Mouse (Mus musculus): ENCODE measurements around the gene Cog5. TPM values are rescaled to one million over a fixed set of nuclear protein-coding genes. Genes with fewer than 3 reads are reported as not detected.

Cog5 gene
- polyA plus RNA-seq, 1 experiment from 2014 or later, result 33.1 TPM

DNA sequence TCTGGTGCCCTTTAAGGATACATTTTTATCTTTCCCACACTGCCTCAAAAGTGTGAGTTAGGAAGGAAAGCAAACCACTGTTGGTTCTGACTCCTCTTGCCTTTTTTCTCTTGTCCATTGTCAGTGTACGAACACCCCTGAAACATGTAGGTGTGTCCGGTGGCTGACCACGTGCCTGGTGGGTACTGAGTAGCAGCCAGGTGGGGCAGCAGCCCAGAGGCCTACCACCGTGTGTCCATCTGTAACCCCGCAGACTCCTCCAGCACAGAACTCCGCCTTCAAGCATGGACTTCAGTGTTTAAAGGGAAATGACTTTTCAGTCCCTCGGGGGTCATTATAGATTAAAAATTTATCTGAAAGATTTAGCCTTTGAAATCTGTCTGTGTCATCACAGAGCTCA lies 242.8 kb downstream of the Cog5 start:
- Histone ChIP-seq H3K27me3 (no peaks in the 10 kb centered on the region), H3K4me2 (no peak overlapping the region), H3K27ac (replicated peaks) (peak overlapping the region; percentile 68; the same call in 1 of the 2 replicates), H3K4me3 (no peak overlapping the region), H3K9me3 (no peaks in the 10 kb centered on the region), H3K36me3 (no peaks in the 10 kb centered on the region), H3K4me1 (replicated peaks) (peaks cover 34% of the 10 kb centered on the region), H3K9ac (no peak overlapping the region)
- no peak for ATAC-seq (ENCODE audit: low read depth)
- 57% methylated on average over 7 of the region's 7 CpGs for WGBS

DNA sequence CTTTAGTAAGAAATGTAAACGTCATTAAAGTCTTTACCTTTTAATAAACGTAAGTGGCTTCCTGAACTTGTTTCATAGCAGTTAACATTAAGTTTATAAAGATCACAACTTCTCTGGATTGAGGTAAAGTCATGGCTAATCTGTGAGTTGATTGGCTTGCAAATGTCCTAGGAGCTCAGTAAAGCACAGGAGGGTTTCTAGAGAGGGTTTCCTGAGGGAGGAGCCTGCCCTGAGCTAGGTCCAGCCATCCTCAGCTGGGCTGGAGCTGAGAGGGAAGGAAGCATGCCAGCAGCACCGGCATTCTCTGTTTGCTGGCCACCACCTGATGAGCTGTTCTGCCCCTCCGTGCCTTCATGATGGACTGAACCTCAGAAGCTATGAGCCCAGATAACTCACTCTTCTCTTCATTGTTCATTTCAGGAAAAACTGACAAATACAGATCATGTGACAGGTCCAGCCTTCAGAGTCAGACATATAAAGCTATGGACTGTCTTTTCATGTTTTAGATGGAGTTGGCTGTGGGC lies 245.8 kb downstream of the Cog5 start:
- WGBS, result 78% methylated on average over 4 of the region's 4 CpGs
- Histone ChIP-seq H3K36me3 (no peaks in the 10 kb centered on the region), H3K4me2 (no peak overlapping the region), H3K9me3 (no peaks in the 10 kb centered on the region), H3K9ac (no peak overlapping the region), H3K27ac (replicated peaks) (no peak overlapping the region), H3K4me1 (replicated peaks) (peaks cover 32% of the 10 kb centered on the region), H3K27me3 (no peaks in the 10 kb centered on the region), H3K4me3 (no peak overlapping the region)
- ATAC-seq (ENCODE audit: low read depth), result no peak

DNA sequence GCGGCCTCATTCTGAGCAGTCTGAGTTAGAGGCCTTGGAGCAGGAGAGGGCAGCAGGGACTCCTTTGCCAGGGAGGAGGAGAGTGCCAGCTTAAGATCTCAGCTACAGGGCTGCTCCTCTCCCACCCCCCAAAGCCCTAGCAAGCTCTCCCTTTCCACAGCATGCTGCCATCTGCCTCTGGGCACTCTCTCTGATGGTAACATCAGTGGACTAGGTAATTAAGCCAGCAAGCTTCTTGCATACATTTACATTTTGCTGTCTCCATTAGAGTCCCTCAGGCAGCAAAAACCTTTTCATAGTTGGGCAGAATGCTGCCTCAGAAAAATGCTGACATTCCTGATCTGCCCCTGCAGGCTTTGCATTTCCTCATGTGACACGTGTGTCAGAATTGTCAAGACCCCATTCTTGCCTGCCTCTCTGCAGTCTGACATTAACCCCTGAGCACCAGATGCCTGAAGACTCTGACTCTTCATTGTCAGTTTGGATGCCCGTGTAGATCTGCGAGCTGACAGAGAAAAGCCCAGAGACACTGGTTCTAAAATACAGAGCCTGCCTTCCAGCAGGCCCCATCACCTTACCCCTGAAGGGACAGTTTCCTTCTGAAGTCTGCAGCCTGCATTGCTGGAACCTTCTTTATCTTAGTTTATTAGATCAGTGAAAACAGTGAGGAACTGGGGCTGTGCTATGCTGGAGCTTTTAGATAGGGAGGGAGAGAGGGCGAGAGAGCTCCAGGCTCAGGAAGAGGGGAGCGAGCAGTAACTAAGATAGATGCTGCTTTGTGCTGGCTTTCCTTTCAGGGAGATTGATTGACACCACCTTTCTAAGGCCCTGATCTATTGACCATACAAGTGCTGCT lies 251.3 kb downstream of the Cog5 start:
- no peak overlapping the region for H3K4me3 ChIP-seq
- no peaks in the 10 kb centered on the region for H3K27me3 ChIP-seq
- no peaks in the 10 kb centered on the region for H3K9me3 ChIP-seq
- no peaks in the 10 kb centered on the region for H3K36me3 ChIP-seq
- 36% methylated on average over 6 of the region's 6 CpGs for WGBS
- H3K4me2 ChIP-seq, result no peak overlapping the region
- H3K27ac ChIP-seq (replicated peaks), result peak overlapping the region; percentile 85
- peak; percentile 92 for ATAC-seq (ENCODE audit: low read depth)
- H3K4me1 ChIP-seq (replicated peaks), result peaks cover 16% of the 10 kb centered on the region
- H3K9ac ChIP-seq, result no peak overlapping the region

DNA sequence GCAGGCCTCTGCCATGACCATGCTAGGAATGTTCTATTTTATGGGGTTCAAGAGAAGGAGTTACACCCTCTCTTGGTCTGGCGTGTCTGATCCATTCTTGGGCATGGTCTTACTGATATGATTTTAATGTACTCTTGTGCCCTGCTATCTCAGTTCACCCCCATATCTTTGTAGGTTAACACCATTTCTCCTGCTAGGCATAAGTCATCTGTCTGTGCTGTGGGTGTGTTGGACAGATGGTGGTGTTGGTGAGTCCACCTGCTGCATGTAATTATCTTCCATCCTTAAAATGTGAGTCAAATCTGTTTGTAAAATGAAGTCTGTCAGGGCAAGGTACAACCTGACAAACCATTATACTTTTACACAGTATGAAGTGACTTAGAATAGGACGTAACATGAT lies 252.8 kb downstream of the Cog5 start:
- H3K36me3 ChIP-seq, result no peaks in the 10 kb centered on the region
- H3K9ac ChIP-seq, result no peak overlapping the region
- H3K4me2 ChIP-seq, result no peak overlapping the region
- no peaks in the 10 kb centered on the region for H3K27me3 ChIP-seq
- H3K4me3 ChIP-seq, result no peak overlapping the region
- no peaks in the 10 kb centered on the region for H3K9me3 ChIP-seq
- H3K27ac ChIP-seq (replicated peaks), result no peak overlapping the region
- no peak for ATAC-seq (ENCODE audit: low read depth)
- WGBS, result 98% methylated on average over 2 of the region's 2 CpGs
- peaks cover 16% of the 10 kb centered on the region for H3K4me1 ChIP-seq (replicated peaks)

DNA sequence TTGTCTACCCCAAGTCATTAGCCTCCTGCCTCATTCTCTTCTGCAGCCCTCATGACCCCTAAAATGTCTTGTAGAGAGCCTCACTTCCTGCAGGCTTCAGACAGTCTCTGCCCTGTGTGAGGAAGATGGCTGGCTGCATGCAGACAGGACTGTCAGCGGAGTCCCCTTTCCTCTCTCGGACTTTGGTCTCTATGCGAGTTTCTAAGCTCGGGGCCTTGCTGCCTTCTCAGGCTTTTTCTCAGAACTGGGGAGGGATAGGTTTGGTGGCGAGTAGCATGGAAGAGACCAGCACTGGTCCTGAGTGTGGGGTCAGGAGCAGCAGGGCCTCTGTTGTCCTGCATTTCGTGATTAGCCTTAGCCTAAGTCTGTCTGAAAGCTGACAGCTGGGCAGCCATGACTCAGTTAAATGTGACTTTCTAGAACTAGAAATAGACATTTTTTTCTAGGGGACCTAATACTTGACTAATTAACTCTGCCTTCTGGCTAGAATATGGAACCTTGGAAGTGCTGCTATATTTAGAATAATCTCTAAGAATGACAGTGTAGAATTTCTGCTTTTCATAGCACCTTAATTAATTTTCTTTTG lies 258.4 kb downstream of the Cog5 start:
- no peak for ATAC-seq (ENCODE audit: low read depth)
- no peak overlapping the region for H3K4me3 ChIP-seq
- H3K9ac ChIP-seq, result no peak overlapping the region
- H3K4me2 ChIP-seq, result no peak overlapping the region
- H3K36me3 ChIP-seq, result 0 out of 2 replicates have a peak, but pooled peaks cover 5% of the 10 kb centered on the region
- no peaks in the 10 kb centered on the region for H3K27me3 ChIP-seq
- H3K9me3 ChIP-seq, result no peaks in the 10 kb centered on the region
- H3K27ac ChIP-seq (replicated peaks), result no peak overlapping the region
- no peaks in the 10 kb centered on the region for H3K4me1 ChIP-seq (replicated peaks)
- WGBS, result 86% methylated on average over 6 of the region's 6 CpGs

DNA sequence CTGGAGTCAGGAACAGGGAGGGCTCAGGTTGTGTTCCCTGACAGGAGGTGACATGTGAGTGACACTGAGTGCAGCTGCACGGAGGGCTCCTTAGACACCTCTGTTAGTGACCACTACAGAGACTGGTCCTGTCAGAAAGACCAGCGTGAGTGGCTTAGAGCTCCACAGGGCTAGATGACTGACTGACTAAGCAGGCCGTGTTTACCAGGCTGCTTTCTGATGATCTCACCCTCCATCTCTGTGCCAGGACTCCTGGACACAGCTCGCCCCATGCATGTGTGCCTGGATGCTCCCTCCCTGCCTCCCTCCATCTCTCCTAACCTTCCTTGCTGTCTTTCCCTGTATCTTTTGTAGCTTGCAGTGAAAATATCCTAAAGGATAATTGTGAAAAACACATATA lies 258.9 kb downstream of the Cog5 start:
- WGBS, result 88% methylated on average over 4 of the region's 4 CpGs
- no peak overlapping the region for H3K9ac ChIP-seq
- ATAC-seq (ENCODE audit: low read depth), result no peak
- H3K36me3 ChIP-seq, result 0 out of 2 replicates have a peak, but pooled peaks cover 8% of the 10 kb centered on the region
- H3K27me3 ChIP-seq, result no peaks in the 10 kb centered on the region
- H3K9me3 ChIP-seq, result no peaks in the 10 kb centered on the region
- no peak overlapping the region for H3K4me3 ChIP-seq
- no peak overlapping the region for H3K4me2 ChIP-seq
- H3K4me1 ChIP-seq (replicated peaks), result no peaks in the 10 kb centered on the region
- H3K27ac ChIP-seq (replicated peaks), result no peak overlapping the region

DNA sequence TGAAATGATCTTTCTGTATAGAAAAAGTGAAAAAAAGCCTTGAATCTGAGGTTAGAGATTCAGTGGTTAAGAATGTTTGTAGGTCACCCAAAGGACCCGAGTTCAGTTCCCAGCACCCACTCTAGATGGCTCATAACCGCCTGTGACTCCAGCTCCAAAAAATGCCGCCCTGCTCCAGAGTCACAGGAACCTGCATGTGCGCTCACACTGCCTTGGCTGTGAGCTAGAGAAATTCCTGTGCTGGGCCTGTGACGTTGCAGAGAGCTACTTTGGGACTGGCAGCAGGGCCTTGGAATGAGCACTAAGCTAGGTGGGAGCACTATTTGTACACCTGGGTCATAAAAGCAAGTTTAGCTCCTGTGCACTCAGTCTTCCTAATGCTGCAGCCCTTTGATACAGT lies 262.0 kb downstream of the Cog5 start:
- Histone ChIP-seq H3K4me3 (no peak overlapping the region), H3K4me2 (no peak overlapping the region), H3K36me3 (peaks cover 23% of the 10 kb centered on the region; the same call in 1 of the 2 replicates), H3K27ac (replicated peaks) (no peak overlapping the region), H3K4me1 (replicated peaks) (no peaks in the 10 kb centered on the region), H3K27me3 (no peaks in the 10 kb centered on the region), H3K9me3 (no peaks in the 10 kb centered on the region), H3K9ac (no peak overlapping the region)
- 91% methylated on average over 5 of the region's 5 CpGs for WGBS
- no peak for ATAC-seq (ENCODE audit: low read depth)

DNA sequence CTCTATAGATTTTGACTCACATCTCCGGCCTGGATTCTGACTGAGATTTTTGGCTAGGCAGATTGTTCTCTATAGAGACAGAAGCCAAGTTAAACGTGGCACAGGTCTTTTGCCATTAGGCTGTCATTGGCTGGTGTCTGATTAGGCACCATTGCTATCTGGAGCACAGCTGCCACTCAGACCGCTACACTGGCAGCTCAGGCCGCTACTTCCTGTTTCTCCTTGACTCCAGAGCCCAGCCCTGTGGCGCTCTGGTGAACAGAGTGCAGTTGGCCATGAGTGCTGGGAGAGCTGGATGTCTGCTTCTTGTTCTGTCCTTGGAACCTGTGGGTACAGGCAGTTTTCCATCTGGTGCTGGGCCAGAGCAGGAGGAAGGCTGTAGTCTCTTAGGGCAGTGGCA lies 262.6 kb downstream of the Cog5 start:
- Histone ChIP-seq H3K4me2 (no peak overlapping the region), H3K27me3 (no peaks in the 10 kb centered on the region), H3K4me1 (replicated peaks) (no peaks in the 10 kb centered on the region), H3K4me3 (no peak overlapping the region), H3K9ac (no peak overlapping the region), H3K27ac (replicated peaks) (no peak overlapping the region), H3K36me3 (peaks cover 23% of the 10 kb centered on the region; the same call in 1 of the 2 replicates), H3K9me3 (no peaks in the 10 kb centered on the region)
- ATAC-seq (ENCODE audit: low read depth), result no peak
- 88% methylated on average over 5 of the region's 5 CpGs for WGBS

DNA sequence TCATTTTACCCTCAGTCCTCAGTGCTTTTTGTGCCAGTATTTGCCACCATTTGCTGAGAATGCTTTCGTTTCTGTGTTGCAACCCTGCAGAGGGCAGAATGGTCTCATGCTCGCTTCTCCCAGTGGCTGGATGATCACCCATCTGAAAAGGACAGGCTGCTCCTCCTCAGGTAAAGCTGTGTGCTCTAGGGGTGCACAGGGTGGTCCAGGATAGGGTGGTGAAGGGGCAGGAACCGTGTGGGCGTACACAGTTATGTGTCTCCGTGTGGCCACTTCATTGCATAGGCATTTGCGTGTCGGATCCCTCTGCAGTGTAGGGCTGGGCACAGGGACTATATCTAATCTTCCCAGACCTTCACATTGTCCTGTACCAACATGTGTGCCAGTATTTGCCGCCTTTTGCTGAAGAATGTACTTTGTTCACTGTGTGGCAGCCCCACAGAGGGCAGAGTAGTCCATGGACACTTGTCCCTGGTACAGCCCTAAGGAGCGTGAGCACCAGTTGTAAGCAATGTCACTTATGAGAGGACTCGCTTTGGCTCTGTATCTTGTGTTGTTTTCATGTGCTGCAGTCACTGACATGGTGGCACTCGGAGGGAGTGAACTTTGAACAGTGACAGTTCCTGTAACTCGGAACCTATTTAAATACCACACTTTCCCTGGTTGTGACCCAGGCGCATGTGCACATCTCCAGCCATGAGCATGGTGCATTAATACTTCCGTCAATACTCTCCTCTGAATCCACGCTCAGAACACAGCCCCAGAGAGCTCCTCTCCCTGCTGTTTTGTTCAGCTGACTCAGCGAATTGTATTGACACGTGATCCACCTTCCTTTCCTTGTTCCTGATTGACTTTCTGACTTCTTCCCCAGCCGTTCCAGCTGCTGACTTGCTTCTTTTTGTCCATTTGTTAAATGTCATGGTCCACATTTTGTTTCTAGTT lies 266.1 kb downstream of the Cog5 start:
- Histone ChIP-seq H3K27ac (replicated peaks) (no peak overlapping the region), H3K27me3 (no peaks in the 10 kb centered on the region), H3K4me2 (no peak overlapping the region), H3K9ac (no peak overlapping the region), H3K4me1 (replicated peaks) (no peaks in the 10 kb centered on the region), H3K9me3 (no peaks in the 10 kb centered on the region), H3K4me3 (no peak overlapping the region), H3K36me3 (peaks cover 43% of the 10 kb centered on the region)
- 78% methylated on average over 18 of the region's 18 CpGs for WGBS
- no peak for ATAC-seq (ENCODE audit: low read depth)

DNA sequence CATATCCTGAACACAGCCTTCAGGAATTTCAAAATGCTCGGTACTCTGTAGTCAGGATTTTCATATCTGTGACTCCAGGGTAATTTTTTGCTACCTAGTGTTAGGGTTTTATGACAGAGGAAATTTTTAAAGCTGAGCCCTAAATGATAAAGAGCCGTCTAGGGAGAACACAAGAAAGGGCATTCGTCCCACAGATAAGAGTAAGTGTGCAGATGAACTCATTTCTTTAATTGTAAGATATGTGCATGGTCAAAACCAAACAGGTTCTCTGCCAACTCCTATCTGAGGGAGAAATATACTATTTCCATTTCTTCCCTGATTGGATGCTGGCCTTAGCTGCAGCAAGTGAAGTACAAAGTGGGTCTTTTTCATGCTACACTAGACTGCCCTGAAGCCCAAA lies 269.5 kb downstream of the Cog5 start:
- no peak overlapping the region for H3K4me3 ChIP-seq
- no peaks in the 10 kb centered on the region for H3K9me3 ChIP-seq
- no peak for ATAC-seq (ENCODE audit: low read depth)
- H3K4me2 ChIP-seq, result no peak overlapping the region
- WGBS, result 93% methylated on average over 3 of the region's 3 CpGs
- H3K27me3 ChIP-seq, result no peaks in the 10 kb centered on the region
- H3K27ac ChIP-seq (replicated peaks), result no peak overlapping the region
- H3K4me1 ChIP-seq (replicated peaks), result no peaks in the 10 kb centered on the region
- no peak overlapping the region for H3K9ac ChIP-seq
- peaks cover 67% of the 10 kb centered on the region for H3K36me3 ChIP-seq

DNA sequence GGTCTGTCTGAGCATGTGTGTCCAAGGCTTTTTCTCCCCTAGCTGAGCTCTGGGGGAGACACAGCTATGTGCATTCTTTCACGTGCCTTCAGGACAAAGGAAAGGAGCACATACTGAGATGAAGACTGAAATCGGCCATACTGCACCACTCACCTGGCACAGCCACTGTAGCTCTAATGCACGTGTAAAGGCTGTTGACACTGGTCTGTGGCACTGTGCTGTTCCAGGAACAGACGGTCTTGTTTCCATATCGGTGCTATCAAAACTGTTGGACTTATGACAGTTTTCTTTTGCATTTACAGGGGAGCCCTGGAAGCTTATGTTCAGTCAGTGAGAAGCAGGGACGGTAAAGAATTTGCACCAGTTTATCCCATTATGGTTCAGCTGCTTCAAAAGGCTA lies 270.7 kb downstream of the Cog5 start:
- Histone ChIP-seq H3K4me3 (no peak overlapping the region), H3K9ac (no peak overlapping the region), H3K4me1 (replicated peaks) (no peaks in the 10 kb centered on the region), H3K27me3 (no peaks in the 10 kb centered on the region), H3K27ac (replicated peaks) (no peak overlapping the region), H3K36me3 (peaks cover 68% of the 10 kb centered on the region), H3K9me3 (no peaks in the 10 kb centered on the region), H3K4me2 (no peak overlapping the region)
- WGBS, result 91% methylated on average over 6 of the region's 6 CpGs
- no peak for ATAC-seq (ENCODE audit: low read depth)

DNA sequence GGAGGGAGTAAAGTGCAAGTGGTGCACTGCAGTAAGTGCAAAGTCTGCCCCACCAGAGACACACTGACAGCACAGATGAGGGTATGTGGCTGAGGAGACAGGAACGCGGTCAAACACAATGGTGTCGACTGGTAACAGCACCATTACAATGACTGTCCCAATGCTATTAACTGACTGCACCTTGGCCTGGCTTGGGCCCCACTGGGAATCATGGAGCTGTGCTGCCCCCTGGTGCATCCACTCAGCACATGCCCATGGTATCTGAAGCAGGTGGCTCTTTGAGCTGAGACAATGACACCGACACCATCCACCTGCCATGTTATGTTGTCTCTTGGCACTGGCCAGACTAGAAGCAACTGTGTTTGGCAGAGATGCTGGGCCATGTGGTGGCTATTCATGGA lies 272.0 kb downstream of the Cog5 start:
- no peak overlapping the region for H3K27ac ChIP-seq (replicated peaks)

More for the DNA sequence above, 272.0 kb downstream of the Cog5 start:
- 32% methylated on average over 4 of the region's 4 CpGs for WGBS
- Histone ChIP-seq H3K27me3 (no peaks in the 10 kb centered on the region), H3K36me3 (peaks cover 73% of the 10 kb centered on the region), H3K9ac (no peak overlapping the region), H3K4me3 (no peak overlapping the region), H3K9me3 (no peaks in the 10 kb centered on the region), H3K4me2 (no peak overlapping the region), H3K4me1 (replicated peaks) (no peaks in the 10 kb centered on the region)
- peak; percentile 82; the same call in 1 of the 2 replicates for ATAC-seq (ENCODE audit: low read depth)
